Mouse (Mus musculus): ENCODE measurements around the gene Scube3. TPM values are rescaled to one million over a fixed set of nuclear protein-coding genes. Genes with fewer than 3 reads are reported as not detected.

The Scube3 gene
- polyA plus RNA-seq, 1 experiment = 0.09 TPM

DNA sequence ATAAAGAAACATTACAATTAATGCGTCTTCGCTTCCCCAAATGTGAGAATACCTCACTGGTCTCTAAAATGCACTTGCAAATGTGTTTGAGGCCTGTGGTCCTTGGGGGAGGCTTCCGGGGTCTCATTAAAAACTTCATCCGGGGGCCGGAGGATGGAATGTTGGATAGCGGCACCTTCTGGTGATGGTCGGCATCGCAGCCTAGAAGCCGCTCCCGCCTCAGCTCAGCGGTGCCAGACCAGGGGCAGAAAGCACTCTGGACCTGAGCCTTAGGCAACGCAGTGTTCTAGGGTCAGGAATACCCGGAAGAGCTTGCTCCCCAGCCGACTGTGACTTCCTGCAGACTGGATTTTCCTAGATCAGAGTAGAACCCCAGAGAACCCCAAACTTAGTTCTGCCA, 8.7 kb upstream of the Scube3 start:
- Histone ChIP-seq H3K4me3 (ENCODE audit: insufficient read depth, poor library complexity, severe bottlenecking) (no peak overlapping the region), H3K27me3 (ENCODE audit: control insufficient read depth, insufficient read depth, insufficient read length) (peaks cover 59% of the 10 kb centered on the region), H3K79me3 (ENCODE audit: low read depth) (no peaks in the 10 kb centered on the region), H3ac (ENCODE audit: control insufficient read depth, insufficient read length, low read depth) (no peak overlapping the region), H3K36me3 (ENCODE audit: control insufficient read depth, insufficient read depth) (no peaks in the 10 kb centered on the region), H3K79me2 (ENCODE audit: control insufficient read depth, insufficient read depth) (no peaks in the 10 kb centered on the region)
- TF ChIP-seq CTCF (IDR thresholded peaks at IDR 0.05; ENCODE audit: control insufficient read depth, insufficient read depth, insufficient read length) (peak; percentile 75), FOSL1 (IDR thresholded peaks at IDR 0.05; ENCODE audit: insufficient read depth, low read length, poor library complexity, severe bottlenecking) (no peak)

GRCm38 (mm10) chr17:28135496-28135895, 6.4 kb upstream of the Scube3 start:
- TF ChIP-seq USF1 (IDR thresholded peaks at IDR 0.05; ENCODE audit: low read depth) = no peak
- TF ChIP-seq FOSL1 (IDR thresholded peaks at IDR 0.05; ENCODE audit: insufficient read depth, low read length, poor library complexity, severe bottlenecking) = no peak
- no peak for TF ChIP-seq MAX (IDR thresholded peaks at IDR 0.05)
- no peak for TF ChIP-seq MYOD1 (IDR thresholded peaks at IDR 0.05; ENCODE audit: control insufficient read depth, insufficient read length, low read depth)
- TF ChIP-seq CTCF (IDR thresholded peaks at IDR 0.05; ENCODE audit: control insufficient read depth, insufficient read depth, insufficient read length) = no peak
- no peak for TF ChIP-seq MYOG (IDR thresholded peaks at IDR 0.05; ENCODE audit: control insufficient read depth, extremely low read depth, insufficient read length)
- no peak for TF ChIP-seq CEBPB (IDR thresholded peaks at IDR 0.05; ENCODE audit: low read depth)

GRCm38 (mm10) chr17:28136266-28136665, 5.7 kb upstream of the Scube3 start:
- Histone ChIP-seq H3K4me3 (ENCODE audit: insufficient read depth, poor library complexity, severe bottlenecking) (no peak overlapping the region), H3K79me3 (ENCODE audit: low read depth) (no peaks in the 10 kb centered on the region), H3K36me3 (ENCODE audit: control insufficient read depth, insufficient read depth) (no peaks in the 10 kb centered on the region), H3K79me2 (ENCODE audit: control insufficient read depth, insufficient read depth) (no peaks in the 10 kb centered on the region), H3ac (ENCODE audit: control insufficient read depth, insufficient read length, low read depth) (no peak overlapping the region), H3K27me3 (ENCODE audit: control insufficient read depth, insufficient read depth, insufficient read length) (peaks cover 65% of the 10 kb centered on the region)
- TF ChIP-seq MYOG (IDR thresholded peaks at IDR 0.05; ENCODE audit: control insufficient read depth, extremely low read depth, insufficient read length) = no peak
- TF ChIP-seq MAX (IDR thresholded peaks at IDR 0.05) = no peak
- TF ChIP-seq CTCF (IDR thresholded peaks at IDR 0.05; ENCODE audit: control insufficient read depth, insufficient read depth, insufficient read length) = no peak

More at GRCm38 (mm10) chr17:28135496-28135895, 6.4 kb upstream of the Scube3 start:
- H3K4me3 ChIP-seq (ENCODE audit: insufficient read depth, poor library complexity, severe bottlenecking) = no peak overlapping the region
- H3K27me3 ChIP-seq (ENCODE audit: control insufficient read depth, insufficient read depth, insufficient read length) = peaks cover 64% of the 10 kb centered on the region
- H3K79me3 ChIP-seq (ENCODE audit: low read depth) = no peaks in the 10 kb centered on the region
- H3K36me3 ChIP-seq (ENCODE audit: control insufficient read depth, insufficient read depth) = no peaks in the 10 kb centered on the region
- no peak overlapping the region for H3ac ChIP-seq (ENCODE audit: control insufficient read depth, insufficient read length, low read depth)
- no peaks in the 10 kb centered on the region for H3K79me2 ChIP-seq (ENCODE audit: control insufficient read depth, insufficient read depth)

DNA sequence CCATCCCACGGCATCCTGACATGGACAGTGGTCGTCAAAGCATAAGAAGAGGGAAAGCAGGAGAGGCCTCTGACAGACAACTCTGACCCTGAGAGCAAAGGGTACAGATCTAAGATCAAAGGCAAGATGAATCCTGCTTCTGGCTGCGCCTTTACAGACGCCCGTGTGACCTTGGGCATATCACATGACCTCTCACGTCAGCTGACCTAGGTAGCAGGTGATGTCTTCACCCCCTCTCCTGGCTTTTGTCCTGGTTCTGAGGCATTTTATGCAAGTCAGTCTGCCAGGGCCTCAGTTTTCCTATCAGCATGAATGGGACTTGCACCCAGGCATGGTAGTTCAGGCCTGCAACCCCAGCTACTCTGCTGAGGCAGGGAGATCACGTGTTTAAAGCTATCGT, 3.9 kb upstream of the Scube3 start:
- no peaks in the 10 kb centered on the region for H3K79me3 ChIP-seq (ENCODE audit: low read depth)
- H3ac ChIP-seq (ENCODE audit: control insufficient read depth, insufficient read length, low read depth) = no peak overlapping the region
- no peaks in the 10 kb centered on the region for H3K36me3 ChIP-seq (ENCODE audit: control insufficient read depth, insufficient read depth)
- H3K4me3 ChIP-seq (ENCODE audit: insufficient read depth, poor library complexity, severe bottlenecking) = no peak overlapping the region
- no peaks in the 10 kb centered on the region for H3K79me2 ChIP-seq (ENCODE audit: control insufficient read depth, insufficient read depth)
- peaks cover 73% of the 10 kb centered on the region for H3K27me3 ChIP-seq (ENCODE audit: control insufficient read depth, insufficient read depth, insufficient read length)
- TF ChIP-seq MYOD1 (IDR thresholded peaks at IDR 0.05; ENCODE audit: control insufficient read depth, insufficient read length, low read depth) (no peak), CTCF (IDR thresholded peaks at IDR 0.05; ENCODE audit: control insufficient read depth, insufficient read depth, insufficient read length) (no peak), USF1 (IDR thresholded peaks at IDR 0.05; ENCODE audit: low read depth) (no peak), FOSL1 (IDR thresholded peaks at IDR 0.05; ENCODE audit: insufficient read depth, low read length, poor library complexity, severe bottlenecking) (no peak), MYOG (IDR thresholded peaks at IDR 0.05; ENCODE audit: control insufficient read depth, extremely low read depth, insufficient read length) (no peak), MAX (IDR thresholded peaks at IDR 0.05) (no peak), CEBPB (IDR thresholded peaks at IDR 0.05; ENCODE audit: low read depth) (no peak)

GRCm38 (mm10) chr17:28138685-28139084, 3.3 kb upstream of the Scube3 start:
- Histone ChIP-seq H3ac (ENCODE audit: control insufficient read depth, insufficient read length, low read depth) (no peak overlapping the region), H3K79me3 (ENCODE audit: low read depth) (no peaks in the 10 kb centered on the region), H3K4me3 (ENCODE audit: insufficient read depth, poor library complexity, severe bottlenecking) (no peak overlapping the region), H3K79me2 (ENCODE audit: control insufficient read depth, insufficient read depth) (no peaks in the 10 kb centered on the region), H3K36me3 (ENCODE audit: control insufficient read depth, insufficient read depth) (no peaks in the 10 kb centered on the region), H3K27me3 (ENCODE audit: control insufficient read depth, insufficient read depth, insufficient read length) (peaks cover 80% of the 10 kb centered on the region)
- TF ChIP-seq CEBPB (IDR thresholded peaks at IDR 0.05; ENCODE audit: low read depth) (no peak), USF1 (IDR thresholded peaks at IDR 0.05; ENCODE audit: low read depth) (no peak), CTCF (IDR thresholded peaks at IDR 0.05; ENCODE audit: control insufficient read depth, insufficient read depth, insufficient read length) (no peak), MAX (IDR thresholded peaks at IDR 0.05) (no peak), MYOD1 (IDR thresholded peaks at IDR 0.05; ENCODE audit: control insufficient read depth, insufficient read length, low read depth) (no peak), FOSL1 (IDR thresholded peaks at IDR 0.05; ENCODE audit: insufficient read depth, low read length, poor library complexity, severe bottlenecking) (no peak), MYOG (IDR thresholded peaks at IDR 0.05; ENCODE audit: control insufficient read depth, extremely low read depth, insufficient read length) (no peak)

DNA sequence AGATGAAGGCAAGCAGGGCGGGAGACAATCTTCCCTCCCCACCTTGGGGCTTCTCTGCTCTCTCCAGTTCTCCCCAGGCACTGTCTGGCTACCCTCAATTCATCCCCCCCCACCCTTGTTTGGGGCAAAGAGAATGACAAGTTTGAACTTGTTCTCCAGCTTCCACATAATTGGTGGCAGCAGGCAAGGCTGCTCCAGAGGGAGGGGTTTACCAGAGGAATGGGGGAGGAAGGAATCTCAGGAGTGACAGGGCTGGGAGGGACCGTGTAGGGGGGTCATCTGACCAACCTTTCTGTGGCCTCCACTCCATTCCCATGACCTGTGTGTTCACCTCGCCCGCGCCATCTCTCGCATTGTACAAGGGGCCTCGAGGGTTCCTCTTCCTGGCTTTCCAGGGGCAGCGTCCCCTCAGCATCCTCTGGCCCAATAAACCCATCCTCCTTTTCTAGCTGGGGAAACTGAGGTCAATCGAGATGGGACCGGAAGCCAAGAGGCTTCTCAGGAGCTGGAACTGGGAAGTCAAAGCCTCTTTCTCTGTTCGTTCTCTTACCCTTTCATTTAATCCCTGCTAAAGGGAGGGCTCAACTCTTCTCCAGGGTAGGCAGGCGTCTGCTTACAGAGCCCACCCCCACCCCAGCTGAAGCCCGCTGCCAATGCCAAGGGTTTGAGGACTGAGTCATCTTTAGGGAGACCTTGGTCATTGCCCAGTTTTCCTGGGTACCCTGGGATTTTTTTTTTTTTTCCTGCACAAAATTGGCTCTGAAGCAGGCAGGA, 1.3 kb upstream of the Scube3 start:
- TF ChIP-seq MYOG (IDR thresholded peaks at IDR 0.05; ENCODE audit: control insufficient read depth, extremely low read depth, insufficient read length) (no peak), CEBPB (IDR thresholded peaks at IDR 0.05; ENCODE audit: low read depth) (no peak), CTCF (IDR thresholded peaks at IDR 0.05; ENCODE audit: control insufficient read depth, insufficient read depth, insufficient read length) (no peak), USF1 (IDR thresholded peaks at IDR 0.05; ENCODE audit: low read depth) (no peak), MYOD1 (IDR thresholded peaks at IDR 0.05; ENCODE audit: control insufficient read depth, insufficient read length, low read depth) (no peak), FOSL1 (IDR thresholded peaks at IDR 0.05; ENCODE audit: insufficient read depth, low read length, poor library complexity, severe bottlenecking) (no peak), MAX (IDR thresholded peaks at IDR 0.05) (no peak)
- H3ac ChIP-seq (ENCODE audit: control insufficient read depth, insufficient read length, low read depth) = no peak overlapping the region
- no peaks in the 10 kb centered on the region for H3K79me3 ChIP-seq (ENCODE audit: low read depth)
- H3K36me3 ChIP-seq (ENCODE audit: control insufficient read depth, insufficient read depth) = no peaks in the 10 kb centered on the region
- H3K4me3 ChIP-seq (ENCODE audit: insufficient read depth, poor library complexity, severe bottlenecking) = no peak overlapping the region
- H3K79me2 ChIP-seq (ENCODE audit: control insufficient read depth, insufficient read depth) = no peaks in the 10 kb centered on the region
- H3K27me3 ChIP-seq (ENCODE audit: control insufficient read depth, insufficient read depth, insufficient read length) = peaks cover 80% of the 10 kb centered on the region

Data from C2C12 (cell line).